Mouse (Mus musculus) testis, adult 2 months (tissue): ENCODE measurements around the gene Hoxd10. TPM values are rescaled to one million over a fixed set of nuclear protein-coding genes. Genes with fewer than 3 reads are reported as not detected.

Experiments used
- H3K27ac ChIP-seq: fragments of 200-500 bp; 2 replicates; pipeline ENCODE4 v1.5.1; 2012; ENCODE audit warnings: low read depth, low read length; ENCODE audit not compliant: control insufficient read depth, insufficient read depth
- H3K27me3 ChIP-seq: fragments of 200-500 bp; 2 replicates; pipeline ENCODE4 v1.6.1; 2012; ENCODE audit warnings: mild to moderate bottlenecking, low read length, moderate library complexity; ENCODE audit not compliant: control insufficient read depth, insufficient read depth
- H3K36me3 ChIP-seq: fragments of 200-500 bp; 2 replicates; pipeline ENCODE4 v1.6.1; 2012; ENCODE audit warnings: mild to moderate bottlenecking, low read length; ENCODE audit not compliant: control insufficient read depth, insufficient read depth
- H3K4me1 ChIP-seq: fragments of 200-500 bp; 2 replicates; pipeline ENCODE4 v1.6.1; 2012; ENCODE audit warnings: low read length; ENCODE audit not compliant: control insufficient read depth, insufficient read depth
- H3K4me3 ChIP-seq: fragments of 200-500 bp; 2 replicates; pipeline ENCODE4 v1.5.1; 2012; ENCODE audit warnings: low read depth, mild to moderate bottlenecking, low read length, moderate library complexity, mixed read lengths; ENCODE audit not compliant: control insufficient read depth
- CTCF ChIP-seq: fragments of 200-500 bp; IDR thresholded peaks from 2 replicates; pipeline ENCODE4 v1.5.1; 2012; ENCODE audit warnings: low read depth, mild to moderate bottlenecking, inconsistent platforms, low read length, moderate library complexity; ENCODE audit not compliant: control insufficient read depth, insufficient read depth, insufficient replicate concordance
- POLR2A ChIP-seq: fragments of 200-500 bp; IDR thresholded peaks from 2 replicates; pipeline ENCODE4 v1.6.1; 2012; ENCODE audit warnings: low read depth, mild to moderate bottlenecking, inconsistent platforms, low read length, moderate library complexity; ENCODE audit not compliant: control insufficient read depth
- polyA plus RNA-seq: library from polyadenylated mRNA; depleted of rRNA; stranded (reverse); fragments of >200 nt; gene quantifications from 2 replicates; pipeline ENCODE4 v1.2.3, GENCODE M21; 2012

The Hoxd10 gene
- polyA plus RNA-seq, 1 experiment = 0.73 TPM

- TF ChIP-seq CTCF (no peak), POLR2A (no peak)
- H3K4me1 ChIP-seq = peaks cover 12% of the 10 kb centered on the region
- H3K27ac ChIP-seq = no peak overlapping the region
Observed at GRCm38 (mm10) chr2:74668370-74669229, 23.1 kb upstream of the Hoxd10 start.

GRCm38 (mm10) chr2:74669230-74669578, 22.5 kb upstream of the Hoxd10 start:
- no peak for TF ChIP-seq POLR2A
- TF ChIP-seq CTCF = no peak

More at GRCm38 (mm10) chr2:74668370-74669229, 23.1 kb upstream of the Hoxd10 start:
- peaks cover 13% of the 10 kb centered on the region for H3K27me3 ChIP-seq
- H3K4me3 ChIP-seq = peak overlapping the region; percentile 57
- no peaks in the 10 kb centered on the region for H3K36me3 ChIP-seq

GRCm38 (mm10) chr2:74669650-74670235, 22.0 kb upstream of the Hoxd10 start:
- no peaks in the 10 kb centered on the region for H3K36me3 ChIP-seq
- H3K27ac ChIP-seq = no peak overlapping the region
- H3K4me3 ChIP-seq = no peak overlapping the region
- TF ChIP-seq CTCF = no peak
- TF ChIP-seq POLR2A = no peak
- peaks cover 12% of the 10 kb centered on the region for H3K4me1 ChIP-seq
- peaks cover 14% of the 10 kb centered on the region for H3K27me3 ChIP-seq

More at GRCm38 (mm10) chr2:74669230-74669578, 22.5 kb upstream of the Hoxd10 start:
- Histone ChIP-seq H3K36me3 (no peaks in the 10 kb centered on the region), H3K4me3 (no peak overlapping the region), H3K27ac (no peak overlapping the region), H3K4me1 (peaks cover 12% of the 10 kb centered on the region), H3K27me3 (peaks cover 14% of the 10 kb centered on the region)

- no peak overlapping the region for H3K27ac ChIP-seq
- H3K4me1 ChIP-seq = peaks cover 18% of the 10 kb centered on the region
- H3K27me3 ChIP-seq = peaks cover 17% of the 10 kb centered on the region
- no peaks in the 10 kb centered on the region for H3K36me3 ChIP-seq
- no peak for TF ChIP-seq POLR2A
- TF ChIP-seq CTCF = no peak
- no peak overlapping the region for H3K4me3 ChIP-seq
Observed at GRCm38 (mm10) chr2:74670632-74671188, 21.0 kb upstream of the Hoxd10 start.

- TF ChIP-seq POLR2A = no peak
- no peak for TF ChIP-seq CTCF
- no peak overlapping the region for H3K4me3 ChIP-seq
- H3K27me3 ChIP-seq = peaks cover 15% of the 10 kb centered on the region
- no peak overlapping the region for H3K27ac ChIP-seq
- H3K4me1 ChIP-seq = peaks cover 18% of the 10 kb centered on the region
- no peaks in the 10 kb centered on the region for H3K36me3 ChIP-seq
Observed at GRCm38 (mm10) chr2:74671847-74672246, 19.9 kb upstream of the Hoxd10 start.

- no peak for TF ChIP-seq POLR2A
- TF ChIP-seq CTCF = peak; percentile 55; the same call in 1 of the 2 replicates
- H3K27me3 ChIP-seq = peaks cover 13% of the 10 kb centered on the region
- H3K36me3 ChIP-seq = no peaks in the 10 kb centered on the region
- H3K4me1 ChIP-seq = peaks cover 18% of the 10 kb centered on the region
- H3K27ac ChIP-seq = no peak overlapping the region
- H3K4me3 ChIP-seq = no peak overlapping the region
Observed at GRCm38 (mm10) chr2:74672481-74673362, 19.0 kb upstream of the Hoxd10 start.

GRCm38 (mm10) chr2:74673835-74674425, 17.8 kb upstream of the Hoxd10 start:
- TF ChIP-seq POLR2A (no peak), CTCF (no peak)
- Histone ChIP-seq H3K4me1 (peaks cover 9% of the 10 kb centered on the region), H3K27ac (no peak overlapping the region), H3K36me3 (no peaks in the 10 kb centered on the region), H3K27me3 (peaks cover 8% of the 10 kb centered on the region), H3K4me3 (no peak overlapping the region)
